Mouse (Mus musculus) limb, embryonic 11.5 days (tissue): ENCODE measurements around the gene Mtg1. TPM values are rescaled to one million over a fixed set of nuclear protein-coding genes. Genes with fewer than 3 reads are reported as not detected.

Experiments used
- ATAC-seq: fragments of 200-750 bp; cut with Nextera tagmentation; 2 replicates; pipeline ENCODE4 v1.8.0; 2017; ENCODE audit warnings: low read depth; ENCODE audit not compliant: insufficient number of reproducible peaks, low FRiP score, low TSS enrichment
- DNase-seq: peaks from one replicate; pipeline ENCODE4 v3.0.0-alpha.2; 2015; ENCODE audit warnings: low spot score
- H3K27ac ChIP-seq: fragments of 300-500 bp; sonication (generic); replicated peaks from 2 replicates; pipeline ENCODE4 v1.5.1; 2014; ENCODE audit warnings: low read depth, mild to moderate bottlenecking, low read length
- H3K27me3 ChIP-seq: fragments of 300-500 bp; sonication (generic); 2 replicates; pipeline ENCODE4 v1.6.1; 2014; ENCODE audit warnings: mild to moderate bottlenecking, low read length, mixed read lengths; ENCODE audit not compliant: control insufficient read depth, insufficient read depth
- H3K36me3 ChIP-seq: fragments of 300-500 bp; sonication (generic); 2 replicates; pipeline ENCODE4 v1.6.1; 2014; ENCODE audit warnings: mild to moderate bottlenecking, low read length, moderate library complexity, mixed read lengths; ENCODE audit not compliant: control insufficient read depth, insufficient read depth
- H3K4me1 ChIP-seq: fragments of 300-500 bp; sonication (generic); 2 replicates; pipeline ENCODE4 v1.6.1; 2014; ENCODE audit warnings: low read length, mixed read lengths; ENCODE audit not compliant: control insufficient read depth, insufficient read depth
- H3K4me2 ChIP-seq: fragments of 300-500 bp; sonication (generic); 2 replicates; pipeline ENCODE4 v1.6.1; 2014; ENCODE audit warnings: low read depth, mild to moderate bottlenecking, moderate library complexity; ENCODE audit not compliant: severe bottlenecking
- H3K4me3 ChIP-seq: fragments of 300-500 bp; sonication (generic); 2 replicates; pipeline ENCODE4 v1.5.1; 2014; ENCODE audit warnings: low read depth, low read length
- H3K9ac ChIP-seq: fragments of 300-500 bp; sonication (generic); 2 replicates; pipeline ENCODE4 v1.6.1; 2014; ENCODE audit warnings: mild to moderate bottlenecking, low read length
- H3K9me3 ChIP-seq: fragments of 300-500 bp; sonication (generic); 2 replicates; pipeline ENCODE4 v1.6.1; 2016; ENCODE audit warnings: low read length; ENCODE audit not compliant: control insufficient read depth
- WGBS: fragments of 180-500 bp; shearing (Covaris S2); extraction: QIAGEN DNeasy Blood & Tissue Kit; methylation state at CpG from one replicate; pipeline ENCODE4 v1.1.7; 2014; 5-methylcytosine and 5-hydroxymethylcytosine counted together
- polyA plus RNA-seq: library from polyadenylated mRNA; unstranded; fragments of >200 nt; fragmentation: Nextera tagmentation; extraction: Ambion mirVana; gene quantifications from 2 replicates; pipeline ENCODE4 v1.2.1, GENCODE M21; 2014

The Mtg1 gene
- polyA plus RNA-seq, 1 experiment from 2014 or later: 22.4 TPM

DNA sequence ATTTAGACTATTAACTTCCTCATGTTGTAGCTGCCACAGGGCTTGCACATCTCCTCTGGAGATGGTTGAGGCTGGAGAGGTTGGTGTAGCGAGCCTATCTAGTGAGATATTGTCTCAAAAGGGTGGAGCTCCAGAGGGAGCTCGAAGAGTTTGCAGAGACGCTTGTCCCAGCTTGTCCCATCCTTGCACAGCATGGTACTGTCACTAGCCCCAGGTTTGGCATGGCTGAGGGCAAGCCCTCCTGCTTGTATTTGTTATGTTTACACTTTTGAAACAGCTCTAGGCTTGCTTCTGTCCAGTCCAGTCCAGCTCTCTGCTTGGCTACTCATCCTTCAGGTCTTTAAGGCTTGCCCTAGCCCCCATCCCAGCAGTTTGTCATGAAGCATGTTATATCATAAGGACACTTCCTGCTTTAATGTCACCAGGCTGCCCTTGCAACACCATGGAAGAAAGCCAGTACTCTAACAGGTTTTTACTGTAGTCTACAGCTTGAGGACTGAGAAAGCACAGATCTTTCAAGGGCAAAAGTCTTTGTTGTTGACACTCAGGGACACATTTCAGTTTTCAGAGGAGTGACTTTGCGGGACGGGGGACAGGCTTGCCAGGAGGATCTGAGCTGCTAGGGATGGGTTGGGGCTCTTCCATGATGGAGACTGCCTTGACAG lies 2.1 kb upstream of the Mtg1 start:
- no peaks in the 10 kb centered on the region for H3K36me3 ChIP-seq
- H3K27me3 ChIP-seq: no peaks in the 10 kb centered on the region
- H3K4me1 ChIP-seq: peaks cover 4% of the 10 kb centered on the region; the same call in 1 of the 2 replicates
- 81% methylated on average over 5 of the region's 5 CpGs for WGBS
- H3K4me3 ChIP-seq: no peak overlapping the region
- H3K9me3 ChIP-seq: no peaks in the 10 kb centered on the region
- no peak overlapping the region for H3K27ac ChIP-seq
- H3K4me2 ChIP-seq: no peak overlapping the region
- ATAC-seq (no peak), DNase-seq (no peak)
- no peak overlapping the region for H3K9ac ChIP-seq

DNA sequence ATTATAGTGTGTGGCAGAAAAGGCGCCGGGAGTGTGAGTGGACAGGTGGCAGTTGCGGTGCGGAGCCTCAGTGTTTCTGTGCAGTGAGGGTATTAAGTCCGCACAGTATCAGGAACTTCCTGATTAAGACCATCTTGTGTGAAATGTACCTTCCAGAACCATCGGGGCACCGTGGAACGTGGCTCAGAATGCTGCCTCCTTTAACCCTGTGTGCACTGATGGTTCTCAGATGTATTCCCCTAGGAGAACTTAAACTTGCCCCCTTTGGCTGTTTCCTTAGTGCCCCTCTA lies 602 bp downstream of the Mtg1 start:
- ATAC-seq: no peak
- H3K9me3 ChIP-seq: no peaks in the 10 kb centered on the region
- no peak overlapping the region for H3K27ac ChIP-seq
- DNase-seq: no peak
- peak overlapping the region; percentile 85 for H3K4me2 ChIP-seq
- peak overlapping the region; percentile 69 for H3K4me3 ChIP-seq
- no peaks in the 10 kb centered on the region for H3K36me3 ChIP-seq
- peak overlapping the region; percentile 80 for H3K9ac ChIP-seq
- H3K27me3 ChIP-seq: no peaks in the 10 kb centered on the region
- WGBS: under 1% methylated on average over 8 of the region's 8 CpGs
- peaks cover 4% of the 10 kb centered on the region; the same call in 1 of the 2 replicates for H3K4me1 ChIP-seq

DNA sequence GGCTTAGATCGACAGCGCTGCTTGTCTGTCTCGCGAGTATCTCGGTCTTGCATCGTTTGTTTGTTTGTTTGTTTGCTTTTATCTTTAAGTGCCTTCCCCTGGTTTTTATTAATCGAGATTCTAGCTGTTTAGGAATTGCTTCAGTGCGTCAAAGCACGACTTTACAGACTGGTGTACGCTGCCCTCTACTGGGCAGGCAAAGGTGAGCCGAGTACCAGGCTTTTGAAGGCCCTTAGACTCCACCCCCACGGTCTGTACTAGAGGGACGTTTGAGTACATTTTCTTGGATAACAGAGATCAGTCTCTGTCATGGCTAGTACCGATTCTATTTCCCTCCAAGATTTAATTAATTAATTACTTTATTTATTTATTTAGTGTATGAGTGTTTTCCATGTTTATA lies 4.0 kb downstream of the Mtg1 start:
- H3K9me3 ChIP-seq: no peaks in the 10 kb centered on the region
- ATAC-seq (no peak), DNase-seq (peak; percentile 65)
- H3K4me2 ChIP-seq: no peak overlapping the region
- no peaks in the 10 kb centered on the region for H3K27me3 ChIP-seq
- H3K27ac ChIP-seq: no peak overlapping the region
- WGBS: 5% methylated on average over 14 of the region's 14 CpGs
- H3K36me3 ChIP-seq: no peaks in the 10 kb centered on the region
- no peak overlapping the region for H3K4me3 ChIP-seq
- H3K4me1 ChIP-seq: peaks cover 4% of the 10 kb centered on the region; the same call in 1 of the 2 replicates
- H3K9ac ChIP-seq: no peak overlapping the region

DNA sequence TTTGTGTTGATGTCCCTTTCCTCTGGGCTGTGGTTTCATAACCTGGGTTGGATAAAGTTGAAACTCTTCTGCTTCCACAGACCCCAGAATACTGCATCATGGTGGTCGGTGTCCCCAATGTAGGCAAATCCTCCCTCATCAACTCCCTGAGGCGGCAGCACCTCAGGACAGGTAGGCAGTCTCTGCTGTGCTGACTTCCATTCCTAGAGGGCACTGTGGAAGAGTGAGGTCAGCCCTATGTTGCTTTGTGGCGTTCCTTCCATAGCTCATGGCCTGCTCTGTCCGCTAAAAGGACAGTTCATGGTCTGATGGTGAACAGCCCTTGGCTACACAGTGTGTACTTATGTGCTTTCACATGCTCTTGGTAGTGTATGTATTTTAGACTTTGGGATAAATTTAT lies 7.2 kb downstream of the Mtg1 start:
- DNase-seq (no peak), ATAC-seq (no peak)
- H3K9ac ChIP-seq: no peak overlapping the region
- no peak overlapping the region for H3K4me3 ChIP-seq
- WGBS: 85% methylated on average over 4 of the region's 4 CpGs
- no peaks in the 10 kb centered on the region for H3K36me3 ChIP-seq
- H3K27ac ChIP-seq: no peak overlapping the region
- no peak overlapping the region for H3K4me2 ChIP-seq
- no peaks in the 10 kb centered on the region for H3K4me1 ChIP-seq
- H3K9me3 ChIP-seq: no peaks in the 10 kb centered on the region
- H3K27me3 ChIP-seq: no peaks in the 10 kb centered on the region

DNA sequence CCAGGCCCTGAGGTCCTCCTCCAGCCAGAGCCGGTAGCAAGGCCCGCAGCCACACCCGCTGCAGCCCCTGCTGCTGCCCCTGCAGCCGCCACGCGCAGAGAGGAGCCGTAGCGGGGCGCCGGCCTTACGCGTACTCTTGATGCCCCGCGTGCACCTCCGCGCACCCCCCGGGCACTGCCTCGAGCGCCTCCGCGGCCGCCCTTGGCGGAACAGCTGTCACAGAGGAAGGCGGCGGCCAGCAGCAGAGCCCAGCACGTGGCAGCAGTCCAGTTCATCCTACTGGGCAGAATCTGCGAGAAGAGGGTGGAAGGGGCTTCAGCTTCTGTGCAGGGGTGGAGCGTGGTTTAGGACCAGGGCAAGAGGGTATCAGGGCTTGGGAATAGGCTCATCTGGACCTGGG lies 16.0 kb downstream of the Mtg1 start:
- Histone ChIP-seq H3K9me3 (no peaks in the 10 kb centered on the region), H3K27me3 (peaks cover 25% of the 10 kb centered on the region), H3K4me1 (0 out of 2 replicates have a peak, but pooled peaks cover 3% of the 10 kb centered on the region), H3K36me3 (no peaks in the 10 kb centered on the region), H3K4me2 (peak overlapping the region; percentile 33; the same call in 1 of the 2 replicates), H3K9ac (no peak overlapping the region), H3K27ac (no peak overlapping the region), H3K4me3 (no peak overlapping the region)
- ATAC-seq: no peak
- 7% methylated on average over 28 of the region's 28 CpGs for WGBS
- peak; percentile 41 for DNase-seq

DNA sequence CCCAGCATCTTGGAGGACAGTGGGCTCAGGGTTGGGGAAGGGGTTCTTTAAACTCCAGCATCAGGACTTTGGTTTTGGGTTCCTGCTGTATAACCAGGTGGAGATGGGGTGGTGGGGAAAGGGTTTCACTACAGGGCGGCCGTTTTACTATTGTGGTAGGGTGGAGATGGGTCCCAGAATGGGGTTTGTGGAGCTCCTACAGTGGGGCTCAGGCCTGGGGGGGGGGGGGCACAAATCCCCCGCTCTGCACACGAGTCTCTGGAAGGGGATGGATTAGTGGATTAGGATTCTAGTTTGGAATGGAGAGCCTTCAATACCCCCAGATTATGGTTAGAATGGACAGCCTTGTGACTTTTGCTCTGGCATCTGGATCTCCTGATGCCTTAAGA lies 16.5 kb downstream of the Mtg1 start:
- WGBS: 14% methylated on average over 4 of the region's 4 CpGs
- H3K27me3 ChIP-seq: peaks cover 25% of the 10 kb centered on the region
- H3K4me3 ChIP-seq: no peak overlapping the region
- peak overlapping the region; percentile 26; the same call in 1 of the 2 replicates for H3K4me2 ChIP-seq
- 0 out of 2 replicates have a peak, but pooled peaks cover 3% of the 10 kb centered on the region for H3K4me1 ChIP-seq
- no peak overlapping the region for H3K27ac ChIP-seq
- DNase-seq (no peak), ATAC-seq (no peak)
- no peaks in the 10 kb centered on the region for H3K36me3 ChIP-seq
- H3K9me3 ChIP-seq: no peaks in the 10 kb centered on the region
- no peak overlapping the region for H3K9ac ChIP-seq

DNA sequence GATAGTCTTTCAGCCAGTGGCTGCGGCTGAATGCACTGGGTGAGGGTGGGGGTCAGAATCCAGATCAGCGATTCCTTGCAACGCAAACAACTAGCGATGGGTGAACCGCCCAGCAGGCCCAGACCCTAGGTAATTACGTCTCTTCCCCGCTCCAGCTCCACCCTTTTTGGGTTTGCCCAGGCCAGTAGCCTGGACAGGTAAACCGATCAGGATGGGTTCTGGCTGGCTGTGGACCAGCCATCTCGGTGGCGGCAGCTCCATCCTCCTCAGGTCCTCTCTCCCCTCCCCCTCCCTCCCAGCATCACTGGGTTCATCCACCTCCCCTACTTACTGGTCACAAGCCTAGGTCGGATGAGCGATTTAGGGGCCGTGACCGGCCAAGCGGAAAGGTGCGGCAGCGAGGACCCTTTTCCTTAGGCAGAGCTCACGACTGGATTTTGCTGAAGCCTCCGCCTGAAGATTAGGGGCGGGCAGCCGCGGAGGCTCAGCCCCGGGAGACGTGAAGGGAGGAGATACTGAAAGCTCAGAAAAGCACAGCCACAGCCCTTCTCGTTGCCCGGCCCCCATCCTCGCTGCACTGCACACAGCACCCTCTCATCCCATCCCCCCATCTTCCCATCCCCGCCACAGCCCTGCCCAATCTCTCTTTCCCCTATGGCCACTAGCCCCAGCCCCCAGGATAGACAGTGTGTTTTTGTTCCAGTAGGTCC lies 17.0 kb downstream of the Mtg1 start, which contains the start of gene Sprn:
TSS of gene Sprn (minus strand) at position 660 of the 710 bp plus-strand sequence.
- Histone ChIP-seq H3K4me1 (0 out of 2 replicates have a peak, but pooled peaks cover 3% of the 10 kb centered on the region), H3K36me3 (no peaks in the 10 kb centered on the region), H3K9me3 (no peaks in the 10 kb centered on the region), H3K27me3 (peaks cover 25% of the 10 kb centered on the region), H3K4me2 (peak within 1 kb of the TSS; percentile 26; the same call in 1 of the 2 replicates), H3K27ac (no peak within 1 kb of the TSS), H3K9ac (peak within 1 kb of the TSS; percentile 23; the same call in 1 of the 2 replicates), H3K4me3 (peak within 1 kb of the TSS; percentile 10; the same call in 1 of the 2 replicates)
- ATAC-seq (0 out of 2 replicates have a peak, but pooled peaks have one; percentile 20), DNase-seq (no peak)
- 5% methylated on average over 28 of the region's 28 CpGs for WGBS

DNA sequence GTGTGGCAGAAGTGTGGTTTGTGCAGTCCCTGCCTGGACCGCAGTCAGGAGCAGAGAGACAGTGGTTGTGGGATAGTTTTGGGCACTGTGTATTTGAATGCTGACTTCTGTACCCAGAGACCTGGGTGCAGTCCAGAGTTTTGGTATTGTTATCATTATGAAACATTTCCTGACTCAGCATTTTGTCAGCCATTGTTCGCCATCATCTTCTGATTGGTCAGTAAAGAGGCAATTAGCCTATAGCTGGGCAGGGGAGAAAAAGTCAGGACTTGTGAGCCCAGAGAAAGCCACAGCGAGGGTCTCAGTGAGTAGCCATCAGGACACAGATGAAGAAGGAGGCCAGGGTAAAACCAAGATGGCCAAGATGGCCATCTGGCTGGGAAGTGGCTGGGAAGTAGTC lies 23.0 kb downstream of the Mtg1 start:
- H3K27me3 ChIP-seq: no peaks in the 10 kb centered on the region; the same call in 1 of the 2 replicates
- no peaks in the 10 kb centered on the region for H3K36me3 ChIP-seq
- H3K4me2 ChIP-seq: no peak overlapping the region
- H3K4me3 ChIP-seq: no peak overlapping the region
- no peaks in the 10 kb centered on the region for H3K9me3 ChIP-seq
- WGBS: 87% methylated on average over 3 of the region's 3 CpGs
- DNase-seq (no peak), ATAC-seq (no peak)
- no peaks in the 10 kb centered on the region for H3K4me1 ChIP-seq
- H3K9ac ChIP-seq: no peak overlapping the region
- H3K27ac ChIP-seq: no peak overlapping the region
